Comparison of ENCODE assay signal across 11 mouse cellular contexts in genomic region chr12:109410723-109411122, GRCm38 (mm10). TPM values are rescaled to one million over a fixed set of nuclear protein-coding genes. Genes with fewer than 3 reads are reported as not detected.
DNase-seq lines count a peak whose midpoint lies in the region; ATAC-seq and TF ChIP-seq lines count a peak whose summit lies in the region.
"Had no signal": no experiment of that assay in that cellular context is flagged by ENCODE, and none has a peak within 500 bp of the region (broad histone marks: within the 10 kb centered on the region; RNA-seq: fewer than 3 reads in every experiment).

No protein-coding gene starts in this region.

- no peak overlapping the region for H3K4me2 ChIP-seq in heart, postnatal 0 days (ENCODE audit: low read depth, low read length)
- H3K4me2 ChIP-seq in neural tube, embryonic 13.5 days, result no peak overlapping the region
- no peak overlapping the region for H3K4me2 ChIP-seq in intestine, postnatal 0 days (replicated peaks; ENCODE audit: low read depth)

- H3K9me3 ChIP-seq in heart, postnatal 0 days (replicated peaks; ENCODE audit: control insufficient read depth, low read length), result no peaks in the 10 kb centered on the region
- H3K9me3 ChIP-seq in neural tube, embryonic 13.5 days, result no peaks in the 10 kb centered on the region
- no peaks in the 10 kb centered on the region for H3K9me3 ChIP-seq in intestine, postnatal 0 days (ENCODE audit: control insufficient read depth)

- H3K27ac ChIP-seq in heart, postnatal 0 days (ENCODE audit: low read depth), result peak overlapping the region; percentile 54
- H3K27ac ChIP-seq in neural tube, embryonic 13.5 days (replicated peaks), result peak overlapping the region; percentile 74; the same call in 1 of the 2 replicates
- peak overlapping the region; percentile 41; the same call in 1 of the 2 replicates for H3K27ac ChIP-seq in intestine, postnatal 0 days (ENCODE audit: low read depth, low read length)

- no peak for TF ChIP-seq CTCF in heart, postnatal 0 days (IDR thresholded peaks at IDR 0.05; ENCODE audit: low read depth)
- no peak for TF ChIP-seq CTCF in intestine, postnatal 0 days (IDR thresholded peaks at IDR 0.05; ENCODE audit: low read depth)

- H3K27me3 ChIP-seq in heart, postnatal 0 days (ENCODE audit: control insufficient read depth, insufficient read depth, low read length), result no peaks in the 10 kb centered on the region
- no peaks in the 10 kb centered on the region for H3K27me3 ChIP-seq in neural tube, embryonic 13.5 days
- H3K27me3 ChIP-seq in intestine, postnatal 0 days (replicated peaks; ENCODE audit: control insufficient read depth, insufficient read depth, low read length), result no peaks in the 10 kb centered on the region

- no peak for ATAC-seq in heart, postnatal 0 days (ENCODE audit: insufficient read depth, low read depth)
- no peak for ATAC-seq in neural tube, embryonic 13.5 days (ENCODE audit: low read depth)
- ATAC-seq in intestine, postnatal 0 days, result no peak
- ATAC-seq in cerebellum, adult (ENCODE audit: insufficient number of reproducible peaks, low FRiP score, low TSS enrichment), result no peak

- H3K9ac ChIP-seq in heart, postnatal 0 days (replicated peaks; ENCODE audit: low read depth, low read length), result no peak overlapping the region
- H3K9ac ChIP-seq in neural tube, embryonic 13.5 days, result peak overlapping the region; percentile 13; the same call in 1 of the 2 replicates
- H3K9ac ChIP-seq in intestine, postnatal 0 days (ENCODE audit: low read depth, low read length), result no peak overlapping the region

- no peak overlapping the region for H3K4me3 ChIP-seq in heart, postnatal 0 days (ENCODE audit: low read depth, low read length)
- no peak overlapping the region for H3K4me3 ChIP-seq in neural tube, embryonic 13.5 days
- H3K4me3 ChIP-seq in intestine, postnatal 0 days (ENCODE audit: low read depth, low read length), result no peak overlapping the region

- H3K4me1 ChIP-seq in heart, postnatal 0 days (ENCODE audit: control insufficient read depth, insufficient read depth), result no peaks in the 10 kb centered on the region
- peaks cover 59% of the 10 kb centered on the region for H3K4me1 ChIP-seq in neural tube, embryonic 13.5 days (replicated peaks)
- H3K4me1 ChIP-seq in intestine, postnatal 0 days (replicated peaks; ENCODE audit: control insufficient read depth, insufficient read depth, low read length), result peaks cover 7% of the 10 kb centered on the region; the same call in 1 of the 2 replicates

- no peaks in the 10 kb centered on the region for H3K36me3 ChIP-seq in heart, postnatal 0 days (replicated peaks; ENCODE audit: control insufficient read depth, insufficient read depth, low read length)
- no peaks in the 10 kb centered on the region for H3K36me3 ChIP-seq in neural tube, embryonic 13.5 days
- no peaks in the 10 kb centered on the region for H3K36me3 ChIP-seq in intestine, postnatal 0 days (ENCODE audit: control insufficient read depth, insufficient read depth)

- TF ChIP-seq EP300 in heart, postnatal 0 days (IDR thresholded peaks at IDR 0.05; ENCODE audit: low read depth), result no peak

- DNase-seq in heart, postnatal 0 days (ENCODE audit: low spot score), result no peak
- no peak for DNase-seq in heart, postnatal 36 days
- DNase-seq in neural tube, embryonic 10.5 days (ENCODE audit: extremely low spot score, low spot score), result no peak
- no peak for DNase-seq in adrenal gland, postnatal 25 days
- no peak for DNase-seq in layer of hippocampus, postnatal 10 days (ENCODE audit: low spot score in 2 of 2)
- DNase-seq: gastrocnemius, postnatal 10 days; thymus, postnatal 14 days had no signal

- intact Hi-C loops in heart, postnatal 36 days (cut with DNase I), result no loop called here

- WGBS in heart, postnatal 0 days, result 63% methylated on average over 11 of the region's 11 CpGs
- WGBS in neural tube, embryonic 13.5 days, result 28% methylated on average over 11 of the region's 11 CpGs
- 53% methylated on average over 11 of the region's 11 CpGs for WGBS in intestine, postnatal 0 days

RNA-seq across cellular contexts. Expression of gene Dlk1, which starts 41.9 kb away (rescaled TPM):
- total RNA-seq in heart, postnatal 0 days (2014; rRNA removed; ENCODE audit: low replicate concordance), result 45.0 and 55.2 TPM in 2 replicates
- polyA plus RNA-seq in heart, postnatal 0 days (2015; fragmentation: Nextera tagmentation; extraction: Ambion mirVana), result 55.1 and 62.9 TPM in 2 replicates
- total RNA-seq in heart, postnatal 36 days (2021), result under 1 TPM; 0.22 to 1.00 TPM
- 77.7 and 96.5 TPM in 2 replicates for polyA plus RNA-seq in neural tube, embryonic 13.5 days (2015; fragmentation: Nextera tagmentation; extraction: Ambion mirVana)
- polyA plus RNA-seq in intestine, postnatal 0 days (2015; fragmentation: Nextera tagmentation; extraction: Ambion mirVana), result 73.6 and 78.6 TPM in 2 replicates
- total RNA-seq in adrenal gland, postnatal 25 days (2021), result 592 and 648 TPM in 2 replicates
- 1 to 10 TPM in 1 of 2 experiments, under 1 TPM in 1; 0.73 to 1.2 TPM for total RNA-seq in layer of hippocampus, postnatal 10 days (2021)
- total RNA-seq: megakaryocyte, adult 5-6 weeks had no signal

Comparison
In these comparisons a context has a peak if more than half of its experiments do, and no peak if none do; other contexts are left out.
1. RNA of gene Dlk1, which starts 41.9 kb away (total RNA-seq): 592 to 648 TPM in adrenal gland, postnatal 25 days and 45.0 to 55.2 TPM in heart, postnatal 0 days; 0.73 to 1.2 TPM in layer of hippocampus, postnatal 10 days and 0.22 to 1.00 TPM in heart, postnatal 36 days; every median in the first group is over 10 times any median in the second.
2. Peak in every context shown above with its lines, with median percentiles within 50 percentile points of each other: H3K27ac ChIP-seq.